Mouse (Mus musculus) liver, postnatal 0 days (tissue): Measurements from ENCODE around the gene Capn12. TPM values are rescaled to one million over a fixed set of nuclear protein-coding genes. Genes with fewer than 3 reads are reported as not detected.

Experiments
- ATAC-seq: fragments of 200-750 bp; cut with Nextera tagmentation; 2 replicates; pipeline ENCODE4 v1.8.0; 2017; ENCODE audit warnings: mild to moderate bottlenecking, moderate library complexity
- DNase-seq: peaks from one replicate; pipeline ENCODE4 v3.0.0-alpha.2; 2016
- H3K27ac ChIP-seq: fragments of 300-500 bp; sonication (generic); 2 replicates; pipeline ENCODE4 v1.5.1; 2014; ENCODE audit warnings: antibody characterized with exemption, moderate library complexity, mild to moderate bottlenecking, low read depth
- H3K27me3 ChIP-seq: fragments of 300-500 bp; sonication (generic); 2 replicates; pipeline ENCODE4 v1.6.1; 2014; ENCODE audit warnings: low read length, control low read depth, mixed read lengths; ENCODE audit not compliant: insufficient read depth
- H3K36me3 ChIP-seq: fragments of 300-500 bp; sonication (generic); replicated peaks from 2 replicates; pipeline ENCODE4 v1.6.1; 2014; ENCODE audit warnings: mild to moderate bottlenecking, control low read depth, low read length, moderate library complexity, mixed read lengths; ENCODE audit not compliant: insufficient read depth
- H3K4me1 ChIP-seq: fragments of 300-500 bp; sonication (generic); 2 replicates; pipeline ENCODE4 v1.6.1; 2014; ENCODE audit warnings: antibody characterized with exemption, mild to moderate bottlenecking, control low read depth; ENCODE audit not compliant: insufficient read depth
- H3K4me2 ChIP-seq: fragments of 300-500 bp; sonication (generic); 2 replicates; pipeline ENCODE4 v1.6.1; 2014; ENCODE audit warnings: low read depth, mild to moderate bottlenecking, low read length, moderate library complexity, mixed read lengths
- H3K4me3 ChIP-seq: fragments of 300-500 bp; sonication (generic); 2 replicates; pipeline ENCODE4 v1.5.1; 2014; ENCODE audit warnings: low read depth, low read length
- H3K9ac ChIP-seq: fragments of 300-500 bp; sonication (generic); replicated peaks from 2 replicates; pipeline ENCODE4 v1.6.1; 2014; ENCODE audit warnings: mild to moderate bottlenecking, moderate library complexity
- H3K9me3 ChIP-seq: fragments of 300-500 bp; sonication (generic); 2 replicates; pipeline ENCODE4 v1.6.1; 2016; ENCODE audit warnings: mild to moderate bottlenecking, control low read depth, low read length, mixed read lengths
- CTCF ChIP-seq: sonication (generic); IDR thresholded peaks from 2 replicates; pipeline ENCODE4 v1.5.1; 2016; ENCODE audit warnings: antibody characterized with exemption, low read depth
- EP300 ChIP-seq: IDR thresholded peaks from 2 replicates; pipeline ENCODE4 v1.6.1; 2016; ENCODE audit warnings: antibody characterized with exemption, low read depth, mild to moderate bottlenecking
- WGBS: fragments of 180-500 bp; shearing (Covaris S2); extraction: QIAGEN DNeasy Blood & Tissue Kit; methylation state at CpG from one replicate; pipeline ENCODE4 v1.1.7; 2014; ENCODE audit not compliant: insufficient replicate concordance; 5-methylcytosine and 5-hydroxymethylcytosine counted together
- polyA plus RNA-seq: library from polyadenylated mRNA; unstranded; fragments of >200 nt; fragmentation: Nextera tagmentation; extraction: Ambion mirVana; gene quantifications from 2 replicates; pipeline ENCODE4 v1.2.1, GENCODE M21; 2015

Capn12 gene
- polyA plus RNA-seq, 1 experiment from 2014 or later = 0.23 TPM

- 40% methylated on average over 1 of the region's 1 CpGs for WGBS
Observed at GRCm38 (mm10) chr7:28849700-28850236, 31.5 kb upstream of the Capn12 start.

GRCm38 (mm10) chr7:28850642-28851041 lies 30.6 kb upstream of the Capn12 start:
- no peak for DNase-seq
- H3K36me3 ChIP-seq = no peaks in the 10 kb centered on the region
- H3K4me3 ChIP-seq = no peak overlapping the region
- TF ChIP-seq CTCF (no peak), EP300 (no peak)
- no peak overlapping the region for H3K9ac ChIP-seq
- no peaks in the 10 kb centered on the region for H3K9me3 ChIP-seq
- no peaks in the 10 kb centered on the region for H3K27me3 ChIP-seq
- no peak overlapping the region for H3K4me2 ChIP-seq
- 77% methylated on average over 4 of the region's 4 CpGs for WGBS
- ATAC-seq = no peak
- H3K4me1 ChIP-seq = no peaks in the 10 kb centered on the region
- H3K27ac ChIP-seq = no peak overlapping the region

More at GRCm38 (mm10) chr7:28849700-28850236, 31.5 kb upstream of the Capn12 start:
- DNase-seq (no peak), ATAC-seq (no peak)
- TF ChIP-seq EP300 = no peak
- no peak for TF ChIP-seq CTCF
- Histone ChIP-seq H3K9me3 (no peaks in the 10 kb centered on the region), H3K9ac (no peak overlapping the region), H3K4me3 (no peak overlapping the region), H3K36me3 (no peaks in the 10 kb centered on the region), H3K4me2 (no peak overlapping the region), H3K27me3 (no peaks in the 10 kb centered on the region), H3K4me1 (no peaks in the 10 kb centered on the region), H3K27ac (no peak overlapping the region)

GRCm38 (mm10) chr7:28859953-28860352 lies 21.3 kb upstream of the Capn12 start:
- 89% methylated on average over 2 of the region's 2 CpGs for WGBS
- no peak overlapping the region for H3K27ac ChIP-seq
- H3K9ac ChIP-seq = no peak overlapping the region
- H3K4me1 ChIP-seq = no peaks in the 10 kb centered on the region
- no peak for DNase-seq
- no peak overlapping the region for H3K4me3 ChIP-seq
- no peaks in the 10 kb centered on the region; the same call in 1 of the 2 replicates for H3K9me3 ChIP-seq
- no peak for TF ChIP-seq CTCF
- no peak for TF ChIP-seq EP300
- no peaks in the 10 kb centered on the region for H3K36me3 ChIP-seq
- no peaks in the 10 kb centered on the region for H3K27me3 ChIP-seq
- no peak overlapping the region for H3K4me2 ChIP-seq
- ATAC-seq = peak; percentile 83

GRCm38 (mm10) chr7:28860898-28861297 lies 20.3 kb upstream of the Capn12 start:
- Histone ChIP-seq H3K9me3 (no peaks in the 10 kb centered on the region; the same call in 1 of the 2 replicates), H3K36me3 (no peaks in the 10 kb centered on the region), H3K27me3 (no peaks in the 10 kb centered on the region), H3K9ac (no peak overlapping the region), H3K4me1 (0 out of 2 replicates have a peak, but pooled peaks cover 6% of the 10 kb centered on the region), H3K4me3 (no peak overlapping the region), H3K4me2 (no peak overlapping the region), H3K27ac (no peak overlapping the region)
- 79% methylated on average over 6 of the region's 6 CpGs for WGBS
- no peak for ATAC-seq
- no peak for DNase-seq
- TF ChIP-seq EP300 (no peak), CTCF (peak; percentile 49)

- 73% methylated on average over 15 of the region's 15 CpGs for WGBS
- Histone ChIP-seq H3K27me3 (no peaks in the 10 kb centered on the region), H3K4me1 (peaks cover 9% of the 10 kb centered on the region; the same call in 1 of the 2 replicates), H3K4me3 (no peak overlapping the region), H3K9me3 (no peaks in the 10 kb centered on the region; the same call in 1 of the 2 replicates), H3K36me3 (no peaks in the 10 kb centered on the region), H3K27ac (no peak overlapping the region), H3K4me2 (no peak overlapping the region), H3K9ac (no peak overlapping the region)
- DNase-seq = no peak
- no peak for ATAC-seq
- no peak for TF ChIP-seq EP300
- no peak for TF ChIP-seq CTCF
Observed at GRCm38 (mm10) chr7:28862817-28863499, 18.3 kb upstream of the Capn12 start.

- no peaks in the 10 kb centered on the region for H3K36me3 ChIP-seq
- no peaks in the 10 kb centered on the region for H3K27me3 ChIP-seq
- no peaks in the 10 kb centered on the region; the same call in 1 of the 2 replicates for H3K9me3 ChIP-seq
- no peak within 1 kb of the TSS for H3K4me3 ChIP-seq
- no peak within 1 kb of the TSS for H3K9ac ChIP-seq
- DNase-seq (no peak), ATAC-seq (no peak)
- H3K27ac ChIP-seq = no peak within 1 kb of the TSS
- H3K4me1 ChIP-seq = peaks cover 9% of the 10 kb centered on the region; the same call in 1 of the 2 replicates
- H3K4me2 ChIP-seq = no peak within 1 kb of the TSS
- TF ChIP-seq EP300 (no peak), CTCF (no peak)
- WGBS = 78% methylated on average over 6 of the region's 6 CpGs
Observed at GRCm38 (mm10) chr7:28863540-28863939, 17.7 kb upstream of the Capn12 start, which contains the start of gene Lgals7. Lgals7 (plus strand) TSS chr7:28863853.
